In genomic region chr6:88123858-88124261, GRCm38 (mm10) we compare ENCODE assay signal across 7 mouse cellular contexts. TPM values are rescaled to one million over a fixed set of nuclear protein-coding genes. Genes with fewer than 3 reads are reported as not detected.
DNase-seq lines count a peak whose midpoint lies in the region; ATAC-seq lines count a peak whose summit lies in the region.

No protein-coding gene starts in this region.

- no peak overlapping the region for H3K4me3 ChIP-seq in forebrain, embryonic 16.5 days (replicated peaks; ENCODE audit: low read length)
- no peak overlapping the region for H3K4me3 ChIP-seq in hindbrain, embryonic 14.5 days (replicated peaks; ENCODE audit: low read length)
- peak overlapping the region; percentile 30 for H3K4me3 ChIP-seq in limb, embryonic 10.5 days

- no peaks in the 10 kb centered on the region; the same call in 1 of the 2 replicates for H3K4me1 ChIP-seq in forebrain, embryonic 16.5 days (replicated peaks; ENCODE audit: control insufficient read depth, insufficient read depth, low read length)
- H3K4me1 ChIP-seq in hindbrain, embryonic 14.5 days (replicated peaks; ENCODE audit: control insufficient read depth, insufficient read depth, low read length), result no peaks in the 10 kb centered on the region
- peaks cover 15% of the 10 kb centered on the region for H3K4me1 ChIP-seq in limb, embryonic 10.5 days

- H3K9ac ChIP-seq in forebrain, embryonic 16.5 days (replicated peaks; ENCODE audit: low read depth, low read length), result no peak overlapping the region
- H3K9ac ChIP-seq in hindbrain, embryonic 14.5 days, result no peak overlapping the region

- H3K36me3 ChIP-seq in forebrain, embryonic 16.5 days (ENCODE audit: control insufficient read depth, insufficient read depth), result no peaks in the 10 kb centered on the region
- no peaks in the 10 kb centered on the region for H3K36me3 ChIP-seq in hindbrain, embryonic 14.5 days (replicated peaks; ENCODE audit: control insufficient read depth, insufficient read depth)
- H3K36me3 ChIP-seq in limb, embryonic 10.5 days, result no peaks in the 10 kb centered on the region

- WGBS in forebrain, embryonic 16.5 days, result 6% methylated on average over 9 of the region's 9 CpGs
- WGBS in hindbrain, embryonic 14.5 days, result 1% methylated on average over 9 of the region's 9 CpGs
- 2% methylated on average over 9 of the region's 9 CpGs for WGBS in limb, embryonic 10.5 days

- ATAC-seq in forebrain, embryonic 16.5 days, result peak; percentile 71
- peak; percentile 74 for ATAC-seq in hindbrain, embryonic 14.5 days (ENCODE audit: low FRiP score)

- no peak overlapping the region for H3K27ac ChIP-seq in forebrain, embryonic 16.5 days (ENCODE audit: low read length)
- H3K27ac ChIP-seq in hindbrain, embryonic 14.5 days, result no peak overlapping the region
- H3K27ac ChIP-seq in limb, embryonic 10.5 days, result peak overlapping the region; percentile 27; the same call in 1 of the 2 replicates

- no peaks in the 10 kb centered on the region for H3K27me3 ChIP-seq in forebrain, embryonic 16.5 days (replicated peaks; ENCODE audit: control insufficient read depth, insufficient read depth, low read length)
- H3K27me3 ChIP-seq in hindbrain, embryonic 14.5 days (ENCODE audit: control insufficient read depth, insufficient read depth, low read length), result no peaks in the 10 kb centered on the region
- H3K27me3 ChIP-seq in limb, embryonic 10.5 days (ENCODE audit: low read depth, poor library complexity, severe bottlenecking), result 0 out of 2 replicates have a peak, but pooled peaks cover 6% of the 10 kb centered on the region

- peak overlapping the region; percentile 4; the same call in 1 of the 2 replicates for H3K4me2 ChIP-seq in forebrain, embryonic 16.5 days (ENCODE audit: low read length)
- H3K4me2 ChIP-seq in hindbrain, embryonic 14.5 days (replicated peaks), result peak overlapping the region; percentile 36

- DNase-seq in ES-CJ7 (ENCODE audit: low read depth, low spot score), result peak; percentile 96
- DNase-seq in adrenal gland, adult 2 months, result peak; percentile 62
- DNase-seq in hindbrain, embryonic 14.5 days (ENCODE audit: low spot score), result peak; percentile 53
- DNase-seq in limb, embryonic 10.5 days (ENCODE audit: low spot score), result peak; percentile 70
- DNase-seq in mesoderm, embryonic 11.5 days (ENCODE audit: low read depth, low spot score), result peak; percentile 71
- peak; percentile 50 for DNase-seq in testis, postnatal 14 days (ENCODE audit: low spot score)

- H3K9me3 ChIP-seq in forebrain, embryonic 16.5 days (ENCODE audit: control insufficient read depth, low read length), result no peaks in the 10 kb centered on the region
- H3K9me3 ChIP-seq in hindbrain, embryonic 14.5 days (ENCODE audit: control insufficient read depth, low read length), result no peaks in the 10 kb centered on the region
- H3K9me3 ChIP-seq in limb, embryonic 10.5 days (replicated peaks), result no peaks in the 10 kb centered on the region

RNA-seq across cellular contexts. Expression of gene Rpn1, which starts 39.6 kb away (rescaled TPM):
- total RNA-seq in adrenal gland, adult 2 months (2021), result 100 to 1,000 TPM; 287 to 305 TPM
- 117 and 146 TPM in 2 replicates for polyA plus RNA-seq in adrenal gland, adult 2 months (2012; rRNA removed)
- 273 and 275 TPM in 2 replicates for polyA plus RNA-seq in forebrain, embryonic 16.5 days (2015; fragmentation: Nextera tagmentation; extraction: Ambion mirVana)
- polyA plus RNA-seq in hindbrain, embryonic 14.5 days (2014; fragmentation: Nextera tagmentation; extraction: Ambion mirVana), result 301 and 339 TPM in 2 replicates
- 324 and 340 TPM in 2 replicates for polyA plus RNA-seq in limb, embryonic 10.5 days (2016; fragmentation: Nextera tagmentation; extraction: Ambion mirVana)
